Mouse (Mus musculus) left cerebral cortex, postnatal 4 days (tissue): ENCODE data around the gene Slc39a2. TPM values are rescaled to one million over a fixed set of nuclear protein-coding genes. Genes with fewer than 3 reads are reported as not detected.
A peak's percentile ranks its signal among the peaks of the same experiment; 100 is the strongest.

Source experiments
- DNase-seq: peaks from one replicate; pipeline ENCODE4 v3.0.0-alpha.2; 2022
- intact Hi-C: fragments of 180-260 bp; cut with DNase I; formaldehyde crosslinking; loops from one replicate; pipeline ENCODE4 v1.15.1; 2025
- total RNA-seq, 2 experiments: library from RNA; stranded (reverse); gene quantifications; 2 replicates each; pipeline ENCODE4 v1.2.3; 2021

Slc39a2 gene
- total RNA-seq, 2 experiments from 2014 or later = 4.8 to 5.4 TPM

DNA sequence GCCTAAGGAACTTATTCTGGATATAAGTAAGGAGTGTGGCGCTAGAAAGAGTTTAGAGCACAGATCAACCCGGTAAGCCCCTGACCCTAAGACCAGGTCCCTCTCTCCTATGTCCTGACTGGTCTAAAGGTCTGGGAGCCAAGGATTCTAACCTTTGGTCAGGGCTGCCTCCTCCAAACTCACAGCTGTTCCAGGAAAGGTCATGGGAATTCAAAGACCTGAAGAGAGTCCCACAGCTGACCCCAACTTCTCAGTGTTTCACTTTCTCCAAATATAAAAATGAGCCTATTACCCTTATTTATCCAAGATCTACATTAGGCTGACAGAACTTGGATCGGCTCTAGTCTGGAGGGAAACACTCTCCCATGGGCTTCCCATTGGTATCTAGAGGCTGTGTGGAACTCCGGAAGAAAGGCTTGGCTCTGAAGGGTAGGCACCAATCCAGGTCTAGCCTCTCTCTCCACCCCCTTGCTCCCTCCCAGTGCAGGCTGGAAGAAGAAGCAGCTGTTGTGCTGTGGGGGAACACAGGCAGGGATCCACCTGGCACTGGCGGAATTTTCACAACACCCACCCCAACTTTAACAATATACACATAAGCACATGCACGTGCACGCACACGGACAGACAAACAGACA is 36.7 kb downstream of the Slc39a2 start:
- DNase-seq = peak; percentile 54
- intact Hi-C loops = no loop called here

GRCm38 (mm10) chr14:51929968-51930367 is 37.3 kb downstream of the Slc39a2 start:
- no peak for DNase-seq
- intact Hi-C loops = loop anchor here (10.0 kb wide), 1 partner anchor 55 kb away; the partner anchor contains the start of gene Arhgef40

DNA sequence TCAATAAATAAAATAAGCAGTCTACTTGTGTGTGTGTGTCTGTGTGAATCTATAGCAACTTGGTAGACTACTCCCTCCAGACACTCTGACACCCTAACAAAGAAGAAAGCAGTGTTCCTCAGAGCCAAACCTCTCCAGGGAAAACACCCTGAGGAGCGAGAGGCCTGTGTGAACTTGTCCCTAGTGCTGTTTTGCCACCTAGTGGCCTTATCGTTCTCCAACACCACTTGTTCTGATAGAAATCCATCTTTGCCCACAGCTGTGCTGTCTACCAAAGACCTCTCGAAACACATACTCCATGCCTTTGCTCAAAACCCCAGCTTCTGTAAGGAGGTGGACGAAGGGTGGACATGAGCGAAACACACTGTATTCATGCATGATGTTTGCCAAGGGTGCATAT is 38.1 kb downstream of the Slc39a2 start:
- DNase-seq = peak; percentile 66
- intact Hi-C loops = loop anchor here (10.0 kb wide), 1 partner anchor 54 kb away; the partner anchor contains the start of gene Arhgef40

DNA sequence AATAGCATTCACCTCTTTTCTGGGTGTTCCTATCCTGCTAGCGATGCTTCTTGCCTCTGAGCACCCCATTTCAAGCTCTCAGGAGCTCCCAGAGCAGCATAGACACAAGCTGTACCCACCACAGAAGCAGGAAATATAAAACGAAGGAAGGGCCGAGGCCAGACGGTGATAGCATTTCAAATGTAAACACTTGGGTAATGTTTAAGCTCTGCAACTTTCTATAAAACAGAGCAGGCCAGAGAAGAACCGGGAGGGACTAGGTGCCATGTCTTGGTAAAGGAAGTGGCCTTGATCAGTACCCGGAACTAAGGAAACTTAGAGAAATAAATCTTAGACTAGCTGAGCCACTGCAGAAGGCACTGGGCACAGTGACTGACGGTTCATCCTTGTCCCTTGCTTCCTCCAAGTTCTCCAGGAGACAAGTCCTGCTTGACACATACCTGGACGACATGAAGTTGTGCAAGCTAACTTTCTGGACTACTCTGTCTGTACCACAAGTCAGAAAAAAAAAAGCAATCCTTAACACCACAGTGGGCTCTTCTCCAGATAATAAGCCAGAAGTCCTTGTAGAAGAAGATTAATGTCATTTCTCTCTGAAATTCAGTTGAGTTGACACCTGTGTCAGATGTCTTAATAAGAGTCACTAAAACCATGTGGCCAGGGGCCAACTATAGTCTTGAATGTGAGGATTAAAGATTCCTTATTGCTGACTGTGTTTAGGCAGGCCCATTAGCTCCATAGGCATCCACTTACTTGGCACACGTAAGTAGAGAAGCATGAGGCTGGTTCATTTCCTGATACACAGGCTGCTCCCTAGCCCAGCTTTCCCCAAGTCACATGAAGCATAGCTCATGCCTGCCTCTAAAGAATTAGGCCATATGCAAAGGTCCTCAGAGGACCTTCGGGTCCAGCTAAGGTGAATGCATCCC is 39.7 kb downstream of the Slc39a2 start:
- no peak for DNase-seq
- intact Hi-C loops = loop anchor here (10.0 kb wide), 1 partner anchor 52 kb away; the partner anchor contains the start of gene Arhgef40

GRCm38 (mm10) chr14:51939005-51939404 is 46.3 kb downstream of the Slc39a2 start:
- DNase-seq = no peak
- intact Hi-C loops = loop anchor here (10.0 kb wide), 1 partner anchor 46 kb away; the partner anchor contains the start of gene Arhgef40

DNA sequence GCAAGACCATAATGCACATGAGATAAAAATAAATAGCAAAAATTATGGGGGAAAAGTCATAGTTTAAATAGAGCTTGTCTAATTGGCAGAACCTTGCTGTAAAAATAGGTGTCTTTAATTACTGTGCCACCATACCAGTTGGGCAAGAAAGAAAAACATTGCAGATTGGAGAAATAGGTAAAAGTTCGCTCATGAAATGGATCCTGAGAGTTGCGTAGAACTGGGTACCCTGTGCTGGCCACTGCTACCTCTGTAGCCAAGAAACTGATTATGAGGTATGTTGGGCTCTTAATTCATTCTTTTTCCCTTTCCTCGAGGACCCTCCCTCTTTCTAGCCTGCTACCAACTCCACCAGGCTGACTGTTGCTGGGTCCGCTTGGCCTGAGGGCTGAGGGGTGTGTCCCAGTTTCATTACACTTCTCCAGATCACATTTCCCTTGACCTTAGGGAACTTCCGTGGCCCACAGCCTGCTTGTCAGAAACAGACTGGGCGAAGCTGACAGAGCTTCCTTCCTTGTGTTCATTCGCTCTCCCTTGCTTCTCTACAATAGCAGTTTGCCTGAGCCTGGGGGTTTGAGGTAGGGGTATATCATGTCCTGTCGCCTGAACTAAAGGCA is 48.4 kb downstream of the Slc39a2 start:
- intact Hi-C loops = no loop called here

GRCm38 (mm10) chr14:51941577-51941976 is 48.9 kb downstream of the Slc39a2 start:
- DNase-seq = no peak
- intact Hi-C loops = no loop called here

More for the DNA sequence above, 48.4 kb downstream of the Slc39a2 start:
- DNase-seq = no peak

GRCm38 (mm10) chr14:51942236-51942635 is 49.5 kb downstream of the Slc39a2 start:
- DNase-seq = no peak
- intact Hi-C loops = no loop called here

DNA sequence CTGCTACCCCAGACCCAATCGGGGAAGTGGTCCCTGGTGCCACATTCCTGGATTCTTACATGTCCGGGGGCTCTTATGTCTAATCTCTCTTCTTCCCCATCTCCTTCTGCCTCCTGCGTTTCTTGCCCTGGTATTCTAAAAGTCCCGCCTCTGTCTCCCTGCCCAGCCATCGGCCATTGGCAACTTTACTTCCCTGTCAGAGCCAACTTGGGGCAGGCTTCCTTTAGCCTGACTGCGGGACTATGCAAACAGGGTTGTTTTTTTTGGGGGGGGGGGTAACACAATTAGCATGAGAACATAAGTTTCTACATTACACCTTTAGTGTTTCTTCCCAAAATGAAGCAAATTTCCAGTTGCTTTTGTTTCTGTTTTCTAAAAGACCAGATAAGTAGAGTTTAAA is 50.6 kb downstream of the Slc39a2 start:
- intact Hi-C loops = no loop called here
- DNase-seq = no peak

Other genes with a start within 250 kb of the Slc39a2 start
- gene Gm17079, start 197.4 kb upstream of the Slc39a2 start, total RNA-seq = not detected
- gene Gm5800, start 175.7 kb upstream of the Slc39a2 start, total RNA-seq = not detected
- gene Ang4, start 119.3 kb upstream of the Slc39a2 start, total RNA-seq = not detected
- not detected for gene AY358078, start 92.8 kb upstream of the Slc39a2 start, total RNA-seq
- not detected for gene Ear6, start 39.2 kb upstream of the Slc39a2 start, total RNA-seq
- gene Mettl17, start 8.0 kb upstream of the Slc39a2 start, total RNA-seq = 10 to 100 TPM; 50.3 to 63.4 TPM
- gene Ndrg2, start 21.3 kb downstream of the Slc39a2 start, total RNA-seq = 100 to 1,000 TPM; 172 to 173 TPM
- gene Tppp2, start 25.5 kb downstream of the Slc39a2 start, total RNA-seq = not detected
- not detected for gene Rnase13, start 29.9 kb downstream of the Slc39a2 start, total RNA-seq
- 10 to 100 TPM; 59.8 to 68.1 TPM for gene Arhgef40, start 91.8 kb downstream of the Slc39a2 start, total RNA-seq
- gene Tmem253, start 122.8 kb downstream of the Slc39a2 start, total RNA-seq = under 1 TPM in 1 of 2 experiments, not detected in 1; 0.38 TPM
- 10 to 100 TPM; 32.3 to 36.7 TPM for gene Zfp219, start 127.8 kb downstream of the Slc39a2 start, total RNA-seq
- gene Olfr221, start 149.6 kb downstream of the Slc39a2 start, total RNA-seq = not detected
- 100 to 1,000 TPM; 220 to 223 TPM for gene Hnrnpc, start 211.1 kb downstream of the Slc39a2 start, total RNA-seq
- 1 to 10 TPM; 2.3 to 2.5 TPM for gene Rpgrip1, start 217.8 kb downstream of the Slc39a2 start, total RNA-seq